Mouse (Mus musculus) central nervous system, embryonic 14 days (tissue): ENCODE data around the gene Olfr129. TPM values are rescaled to one million over a fixed set of nuclear protein-coding genes. Genes with fewer than 3 reads are reported as not detected.

ENCODE experiments used
- polyA plus RNA-seq: library from polyadenylated mRNA; depleted of rRNA; stranded (reverse); fragments of >200 nt; gene quantifications from 2 replicates; pipeline ENCODE4 v1.2.3, GENCODE M21; 2012; rRNA removed

Gene Olfr129
- polyA plus RNA-seq = not detected in 2 replicates

GRCm38 (mm10) chr17:38059979-38060378 is at the start of gene Olfr129:
Gene Olfr129, minus strand, starts transcription at chr17:38060079.

DNA sequence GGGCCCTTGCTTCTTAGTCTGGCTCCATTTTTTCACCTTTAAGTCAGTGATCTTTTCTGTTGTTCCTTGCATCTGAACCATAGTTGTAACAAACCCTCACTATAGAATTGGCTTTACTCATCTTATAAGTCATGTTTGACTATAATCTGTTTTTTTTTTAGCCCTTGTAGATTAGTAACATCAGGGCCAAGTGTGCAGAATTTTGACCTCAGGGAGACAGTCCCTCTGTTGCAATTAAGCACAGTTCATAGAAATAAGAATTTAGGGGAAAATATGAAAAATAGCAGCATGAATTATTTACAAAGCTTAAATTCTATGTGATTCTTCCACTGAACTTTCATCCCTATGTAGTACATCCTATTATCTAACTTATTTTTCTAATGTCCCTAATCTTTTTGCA is 28.7 kb upstream of the Olfr129 start, which contains the start of gene Olfr131:
Gene Olfr131, minus strand, starts transcription at position 101 of the 400 bp plus-strand sequence.

DNA sequence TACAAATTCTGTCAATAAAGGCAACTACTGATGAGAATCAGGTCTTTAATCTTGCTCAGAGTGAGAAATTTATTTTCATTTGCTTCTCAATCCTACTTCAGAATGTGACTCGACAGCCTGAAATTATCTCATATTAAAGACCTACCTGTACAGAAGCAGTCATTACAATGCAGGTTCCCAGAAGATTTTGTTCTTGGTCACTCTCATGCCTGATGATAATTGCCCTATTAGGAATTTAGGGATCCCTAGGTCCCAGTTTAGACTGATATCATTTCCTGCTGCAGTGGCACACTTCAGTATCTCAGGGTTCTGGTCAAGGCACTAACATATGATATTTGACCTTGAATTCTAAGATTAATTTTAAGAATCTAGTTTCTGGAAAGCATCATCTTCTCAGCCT is 3.7 kb upstream of the Olfr129 start, which contains the start of gene Olfr130:
Gene Olfr130, plus strand, starts transcription at position 301 of the 400 bp plus-strand sequence.

Other genes starting within 250 kb of the Olfr129 start
- not detected in 2 replicates for gene Olfr125, start 227.1 kb downstream of the Olfr129 start, polyA plus RNA-seq
- not detected in 2 replicates for gene Olfr126, start 212.6 kb downstream of the Olfr129 start, polyA plus RNA-seq
- gene Olfr127, start 159.6 kb downstream of the Olfr129 start, polyA plus RNA-seq = not detected in 2 replicates
- not detected in 2 replicates for gene Olfr128, start 139.5 kb downstream of the Olfr129 start, polyA plus RNA-seq
- gene Olfr761, start 107.0 kb downstream of the Olfr129 start, polyA plus RNA-seq = not detected in 2 replicates
- not detected in 2 replicates for gene Olfr130, start 3.8 kb upstream of the Olfr129 start, polyA plus RNA-seq
- gene Olfr131, start 28.6 kb upstream of the Olfr129 start, polyA plus RNA-seq = not detected in 2 replicates
- not detected in 2 replicates for gene Olfr132, start 74.4 kb upstream of the Olfr129 start, polyA plus RNA-seq
- not detected in 2 replicates for gene Olfr133, start 85.2 kb upstream of the Olfr129 start, polyA plus RNA-seq
- not detected in 2 replicates for gene Olfr134, start 111.3 kb upstream of the Olfr129 start, polyA plus RNA-seq
- not detected in 2 replicates for gene Olfr135, start 144.3 kb upstream of the Olfr129 start, polyA plus RNA-seq
- gene Olfr138, start 201.0 kb upstream of the Olfr129 start, polyA plus RNA-seq = not detected in 2 replicates
- gene Olfr137, start 247.5 kb upstream of the Olfr129 start, polyA plus RNA-seq = not detected in 2 replicates